Mouse (Mus musculus) testis, adult 2 months (tissue): ENCODE results near the gene Tada2b. TPM values are rescaled to one million over a fixed set of nuclear protein-coding genes. Genes with fewer than 3 reads are reported as not detected.

Experiments
- H3K27ac ChIP-seq: fragments of 200-500 bp; 2 replicates; pipeline ENCODE4 v1.5.1; 2012; ENCODE audit warnings: low read depth, low read length; ENCODE audit not compliant: control insufficient read depth, insufficient read depth
- H3K27me3 ChIP-seq: fragments of 200-500 bp; 2 replicates; pipeline ENCODE4 v1.6.1; 2012; ENCODE audit warnings: mild to moderate bottlenecking, low read length, moderate library complexity; ENCODE audit not compliant: control insufficient read depth, insufficient read depth
- H3K36me3 ChIP-seq: fragments of 200-500 bp; 2 replicates; pipeline ENCODE4 v1.6.1; 2012; ENCODE audit warnings: mild to moderate bottlenecking, low read length; ENCODE audit not compliant: control insufficient read depth, insufficient read depth
- H3K4me1 ChIP-seq: fragments of 200-500 bp; 2 replicates; pipeline ENCODE4 v1.6.1; 2012; ENCODE audit warnings: low read length; ENCODE audit not compliant: control insufficient read depth, insufficient read depth
- H3K4me3 ChIP-seq: fragments of 200-500 bp; 2 replicates; pipeline ENCODE4 v1.5.1; 2012; ENCODE audit warnings: low read depth, mild to moderate bottlenecking, low read length, moderate library complexity, mixed read lengths; ENCODE audit not compliant: control insufficient read depth
- CTCF ChIP-seq: fragments of 200-500 bp; IDR thresholded peaks from 2 replicates; pipeline ENCODE4 v1.5.1; 2012; ENCODE audit warnings: low read depth, mild to moderate bottlenecking, inconsistent platforms, low read length, moderate library complexity; ENCODE audit not compliant: control insufficient read depth, insufficient read depth, insufficient replicate concordance
- POLR2A ChIP-seq: fragments of 200-500 bp; IDR thresholded peaks from 2 replicates; pipeline ENCODE4 v1.6.1; 2012; ENCODE audit warnings: low read depth, mild to moderate bottlenecking, inconsistent platforms, low read length, moderate library complexity; ENCODE audit not compliant: control insufficient read depth
- polyA plus RNA-seq: library from polyadenylated mRNA; depleted of rRNA; stranded (reverse); fragments of >200 nt; gene quantifications from 2 replicates; pipeline ENCODE4 v1.2.3, GENCODE M21; 2012

Tada2b gene
- polyA plus RNA-seq, 1 experiment, result 34.5 TPM

DNA sequence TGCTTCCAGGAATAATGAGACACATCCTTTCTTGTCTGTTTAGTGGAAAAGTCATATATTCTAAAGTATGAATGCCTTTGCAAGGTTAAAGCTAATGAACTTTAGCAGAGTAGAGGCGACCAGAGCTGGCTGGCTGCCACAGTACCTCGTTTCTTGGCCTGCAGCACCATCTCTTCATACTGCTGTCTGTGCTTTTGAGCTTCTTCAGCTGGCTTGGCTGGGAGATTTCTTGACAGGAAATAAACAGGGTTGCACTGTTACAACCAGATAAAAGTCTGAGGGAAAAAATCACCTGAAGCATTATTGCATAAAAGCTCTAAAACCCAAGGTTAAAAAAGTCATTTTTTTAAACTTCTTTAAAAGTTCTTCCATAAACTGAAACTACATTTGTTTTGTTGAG is 38.7 kb upstream of the Tada2b start:
- no peak overlapping the region for H3K4me3 ChIP-seq
- H3K4me1 ChIP-seq, result no peaks in the 10 kb centered on the region
- no peak overlapping the region for H3K27ac ChIP-seq
- H3K36me3 ChIP-seq, result no peaks in the 10 kb centered on the region
- H3K27me3 ChIP-seq, result no peaks in the 10 kb centered on the region
- no peak for TF ChIP-seq POLR2A
- TF ChIP-seq CTCF, result no peak

DNA sequence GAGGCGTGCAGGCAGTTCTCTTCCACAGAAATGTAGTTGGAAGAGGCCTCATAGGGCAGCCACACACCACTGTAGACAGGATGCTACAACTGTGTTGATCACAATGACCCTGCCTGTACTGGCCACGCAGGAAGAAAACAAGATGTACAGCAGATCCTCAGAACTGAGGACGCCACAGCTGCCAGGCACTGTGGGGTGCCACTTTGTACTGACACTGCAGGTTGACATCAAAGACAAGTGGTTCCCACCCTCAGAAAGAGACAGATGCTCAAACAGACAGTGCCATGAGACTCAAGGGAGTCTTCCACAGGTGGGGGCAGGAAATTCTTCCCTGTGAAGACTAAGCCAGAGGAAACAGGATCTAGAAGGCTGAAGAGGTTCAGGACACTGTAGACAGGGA is 35.7 kb upstream of the Tada2b start:
- TF ChIP-seq CTCF (no peak), POLR2A (no peak)
- Histone ChIP-seq H3K36me3 (no peaks in the 10 kb centered on the region; the same call in 1 of the 2 replicates), H3K4me1 (no peaks in the 10 kb centered on the region), H3K27me3 (no peaks in the 10 kb centered on the region), H3K27ac (no peak overlapping the region), H3K4me3 (no peak overlapping the region)

DNA sequence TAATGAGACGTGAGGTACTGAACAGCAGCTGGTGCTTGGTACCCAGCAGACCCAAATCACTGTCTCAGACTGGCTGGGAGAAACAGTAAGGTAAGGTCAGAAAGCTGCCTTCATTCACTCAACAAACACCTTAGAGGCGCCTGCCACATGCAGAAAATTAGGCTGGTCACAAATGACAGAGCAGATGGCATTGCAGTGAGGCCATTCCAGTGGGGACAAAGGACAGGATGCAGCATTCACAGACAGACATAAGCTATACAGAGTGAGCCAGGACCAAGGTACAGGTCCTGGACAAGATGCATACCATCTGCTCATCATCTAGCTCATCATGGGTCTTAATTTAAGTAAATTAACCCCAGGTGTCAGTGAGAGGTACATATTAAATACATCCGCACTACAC is 33.5 kb upstream of the Tada2b start:
- TF ChIP-seq POLR2A, result no peak
- no peak for TF ChIP-seq CTCF
- no peak overlapping the region for H3K4me3 ChIP-seq
- no peaks in the 10 kb centered on the region for H3K4me1 ChIP-seq
- H3K27me3 ChIP-seq, result no peaks in the 10 kb centered on the region
- no peak overlapping the region for H3K27ac ChIP-seq
- no peaks in the 10 kb centered on the region; the same call in 1 of the 2 replicates for H3K36me3 ChIP-seq

DNA sequence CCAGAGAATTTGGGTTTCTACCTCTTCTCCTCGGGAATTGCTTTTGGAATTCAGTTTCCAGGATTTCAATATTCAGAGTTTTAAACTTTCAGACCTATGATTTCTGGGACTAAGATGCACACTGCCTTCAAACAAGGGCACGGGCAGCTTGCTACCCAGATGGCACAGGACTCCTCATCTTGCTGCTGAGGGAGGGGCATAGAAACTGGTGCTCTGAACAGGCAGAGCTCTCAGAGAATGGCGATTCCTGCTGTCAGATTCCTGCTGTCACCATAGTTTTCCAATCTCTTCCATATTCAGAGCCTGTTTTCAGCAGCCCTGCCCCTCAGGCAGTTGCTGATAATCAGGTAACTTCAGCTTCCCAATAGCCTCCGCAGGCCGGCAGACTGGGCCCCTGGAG is 31.5 kb upstream of the Tada2b start:
- H3K4me1 ChIP-seq, result no peaks in the 10 kb centered on the region
- H3K4me3 ChIP-seq, result no peak overlapping the region
- no peak for TF ChIP-seq POLR2A
- TF ChIP-seq CTCF, result no peak
- no peaks in the 10 kb centered on the region; the same call in 1 of the 2 replicates for H3K36me3 ChIP-seq
- no peaks in the 10 kb centered on the region for H3K27me3 ChIP-seq
- H3K27ac ChIP-seq, result no peak overlapping the region

DNA sequence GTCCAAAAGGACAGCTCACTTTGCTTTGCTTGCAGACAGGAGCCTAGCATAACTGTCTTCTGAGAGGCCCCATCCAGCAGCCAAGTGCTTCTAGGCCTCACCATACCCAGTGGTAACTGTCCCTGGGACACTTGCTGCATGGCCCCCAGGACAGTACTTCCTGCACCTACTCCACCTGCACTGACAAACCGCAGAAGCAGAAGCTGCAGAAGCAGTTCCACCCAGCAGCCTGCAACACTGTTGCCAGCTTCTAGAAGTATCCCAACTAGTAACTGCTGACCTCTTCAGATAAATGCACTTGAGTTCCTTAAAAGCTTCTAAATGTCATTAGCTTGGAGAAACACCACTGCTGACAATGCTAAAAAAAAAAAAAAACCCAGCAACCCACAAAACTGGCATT is 31.0 kb upstream of the Tada2b start:
- no peaks in the 10 kb centered on the region for H3K4me1 ChIP-seq
- no peaks in the 10 kb centered on the region; the same call in 1 of the 2 replicates for H3K36me3 ChIP-seq
- no peak overlapping the region for H3K27ac ChIP-seq
- no peak overlapping the region for H3K4me3 ChIP-seq
- H3K27me3 ChIP-seq, result no peaks in the 10 kb centered on the region
- no peak for TF ChIP-seq CTCF
- TF ChIP-seq POLR2A, result no peak

DNA sequence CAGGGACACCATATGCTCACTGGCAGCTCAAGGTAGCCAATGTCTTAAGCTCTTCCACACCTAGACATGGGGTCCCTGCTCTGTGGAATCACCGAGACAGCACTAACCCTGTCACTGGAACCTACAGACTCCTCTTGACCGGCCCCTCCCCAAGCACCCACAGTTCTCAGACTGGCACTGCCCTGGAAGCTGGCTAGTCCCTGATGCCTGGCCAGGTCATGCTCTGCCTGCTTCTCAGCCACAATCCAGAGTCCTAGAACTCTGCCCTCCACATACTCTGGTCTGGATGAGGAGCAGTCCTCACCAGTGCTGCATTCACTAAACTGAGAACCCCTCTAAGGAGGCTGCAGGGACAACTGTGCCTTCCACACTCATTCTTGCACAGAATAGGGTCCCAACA is 26.9 kb upstream of the Tada2b start:
- Histone ChIP-seq H3K27ac (no peak overlapping the region), H3K4me3 (no peak overlapping the region), H3K36me3 (no peaks in the 10 kb centered on the region; the same call in 1 of the 2 replicates), H3K27me3 (no peaks in the 10 kb centered on the region), H3K4me1 (no peaks in the 10 kb centered on the region)
- TF ChIP-seq CTCF (no peak), POLR2A (no peak)

DNA sequence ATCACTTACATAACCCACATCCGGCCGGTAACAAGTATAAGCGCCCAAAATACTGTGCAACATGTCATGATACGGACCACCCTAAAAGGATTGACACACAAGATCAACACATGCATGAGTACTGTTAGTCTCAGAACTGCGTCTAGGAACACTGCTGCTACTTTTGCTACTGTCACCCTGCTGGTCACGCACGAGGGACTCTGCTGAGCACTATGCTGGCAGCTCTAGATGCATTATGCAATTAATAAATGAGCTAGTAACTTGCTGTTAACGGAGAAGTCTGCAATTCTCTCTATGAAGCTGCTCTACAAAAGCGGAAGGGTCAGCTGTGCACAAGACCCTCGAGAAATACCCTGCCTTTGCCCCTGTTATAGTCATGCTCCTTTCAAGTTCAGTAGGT is 24.3 kb upstream of the Tada2b start:
- TF ChIP-seq CTCF, result no peak
- TF ChIP-seq POLR2A, result no peak
- Histone ChIP-seq H3K4me3 (no peak overlapping the region), H3K27me3 (no peaks in the 10 kb centered on the region), H3K4me1 (no peaks in the 10 kb centered on the region), H3K27ac (no peak overlapping the region), H3K36me3 (no peaks in the 10 kb centered on the region; the same call in 1 of the 2 replicates)

DNA sequence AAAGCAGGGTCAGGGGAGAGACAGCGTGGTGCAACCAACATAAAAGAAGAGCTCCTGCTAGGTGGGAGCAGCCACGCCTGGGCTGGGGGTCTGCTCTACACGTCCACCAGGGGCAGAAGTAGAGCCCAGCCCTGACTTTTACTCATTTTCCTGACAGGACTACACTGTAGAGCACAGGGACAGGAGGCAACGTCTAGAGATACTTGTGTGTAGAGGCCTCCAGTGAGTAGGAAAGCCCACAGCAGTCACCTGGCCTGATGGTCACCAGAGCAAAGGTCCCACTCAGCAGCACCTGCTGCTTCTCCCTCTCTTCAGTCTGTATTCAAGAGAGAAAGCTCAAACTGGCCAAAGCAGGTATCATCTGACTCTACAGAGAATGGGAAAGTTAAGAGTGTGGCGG is 21.6 kb upstream of the Tada2b start:
- no peak for TF ChIP-seq POLR2A
- TF ChIP-seq CTCF, result no peak
- no peak overlapping the region for H3K27ac ChIP-seq
- no peaks in the 10 kb centered on the region; the same call in 1 of the 2 replicates for H3K36me3 ChIP-seq
- H3K27me3 ChIP-seq, result no peaks in the 10 kb centered on the region
- no peak overlapping the region for H3K4me3 ChIP-seq
- no peaks in the 10 kb centered on the region for H3K4me1 ChIP-seq
